Mouse (Mus musculus) myocyte (in vitro differentiated cells): Measurements from ENCODE around the gene Clint1. TPM values are rescaled to one million over a fixed set of nuclear protein-coding genes. Genes with fewer than 3 reads are reported as not detected.
A peak's percentile ranks its signal among the peaks of the same experiment; 100 is the strongest.

Experiments used
- H3K27me3 ChIP-seq: one replicate; pipeline ENCODE4 v1.6.1; 2011; ENCODE audit not compliant: control insufficient read depth, insufficient read depth, insufficient read length
- H3K36me3 ChIP-seq: one replicate; pipeline ENCODE4 v1.6.1; 2011; ENCODE audit not compliant: control insufficient read depth, insufficient read depth
- H3K4me2 ChIP-seq: one replicate; pipeline ENCODE4 v1.6.1; 2011; ENCODE audit warnings: low read depth, control low read depth
- H3K4me3 ChIP-seq: one replicate; pipeline ENCODE4 v1.5.1; 2011; ENCODE audit warnings: mild to moderate bottlenecking, control low read depth, moderate library complexity
- H3K79me2 ChIP-seq: one replicate; pipeline ENCODE4 v1.6.1; 2011; ENCODE audit not compliant: control insufficient read depth, insufficient read depth
- H3ac ChIP-seq: one replicate; pipeline ENCODE4 v1.6.1; 2011; ENCODE audit not compliant: control insufficient read depth, insufficient read length
- CEBPB ChIP-seq: IDR thresholded peaks from 2 replicates; pipeline ENCODE4 v1.6.1; 2011; ENCODE audit warnings: mild to moderate bottlenecking, moderate library complexity; ENCODE audit not compliant: poor library complexity, insufficient read depth, severe bottlenecking
- E2F4 ChIP-seq: IDR thresholded peaks from one replicate; pipeline ENCODE4 v1.6.1; 2011; ENCODE audit warnings: mild to moderate bottlenecking, control low read depth, moderate library complexity; ENCODE audit not compliant: insufficient read depth
- MAX ChIP-seq: IDR thresholded peaks from one replicate; pipeline ENCODE4 v1.6.1; 2011; ENCODE audit warnings: low read depth, mild to moderate bottlenecking, control low read depth
- MYOD1 ChIP-seq, 3 experiments: IDR thresholded peaks; one replicate each; pipeline ENCODE4 v1.6.1; 2011; ENCODE audit warnings: control low read depth in 2 of 3, low read depth in 2 of 3, mild to moderate bottlenecking in 2 of 3, moderate library complexity in 1 of 3; ENCODE audit not compliant: insufficient read length in 2 of 3, control insufficient read depth in 1 of 3
- MYOG ChIP-seq, 3 experiments: IDR thresholded peaks; one replicate each; pipeline ENCODE4 v1.6.1; 2011; ENCODE audit warnings: control low read depth in 2 of 3, low read depth in 2 of 3, mild to moderate bottlenecking in 2 of 3; ENCODE audit not compliant: insufficient read length in 2 of 3, control insufficient read depth in 1 of 3, insufficient read depth in 1 of 3
- POLR2A ChIP-seq: IDR thresholded peaks from one replicate; pipeline ENCODE4 v1.6.1; 2011; ENCODE audit warnings: low read depth, mild to moderate bottlenecking, control low read depth, moderate library complexity; ENCODE audit not compliant: insufficient read length
- POLR2AphosphoS2 ChIP-seq: IDR thresholded peaks from one replicate; pipeline ENCODE4 v1.6.1; 2011; ENCODE audit warnings: low read depth, control low read depth; ENCODE audit not compliant: insufficient read length
- REST ChIP-seq: IDR thresholded peaks from one replicate; pipeline ENCODE4 v1.6.1; 2011; ENCODE audit warnings: mild to moderate bottlenecking, control low read depth, moderate library complexity; ENCODE audit not compliant: insufficient read depth, insufficient read length
- SRF ChIP-seq: IDR thresholded peaks from one replicate; pipeline ENCODE4 v1.6.1; 2011; ENCODE audit warnings: low read depth; ENCODE audit not compliant: control insufficient read depth, insufficient read length
- TCF12 ChIP-seq: IDR thresholded peaks from one replicate; pipeline ENCODE4 v1.6.1; 2011; ENCODE audit warnings: mild to moderate bottlenecking, control low read depth; ENCODE audit not compliant: poor library complexity, insufficient read depth, severe bottlenecking
- TCF3 ChIP-seq: IDR thresholded peaks from one replicate; pipeline ENCODE4 v1.6.1; 2011; ENCODE audit warnings: low read depth, control low read depth; ENCODE audit not compliant: insufficient read length
- USF1 ChIP-seq: IDR thresholded peaks from one replicate; pipeline ENCODE4 v1.6.1; 2011; ENCODE audit warnings: low read depth, mild to moderate bottlenecking, control low read depth, moderate library complexity
- polyA plus RNA-seq: library from polyadenylated mRNA; unstranded; fragments of >200 nt; fragmentation: generic; extraction: Trizol; gene quantifications from one replicate; pipeline ENCODE4 v1.2.1, GENCODE M21; 2012; ENCODE audit warnings: missing spikeins

Clint1 gene
- polyA plus RNA-seq, 1 experiment, result 32.5 TPM

GRCm38 (mm10) chr11:45806809-45807208 is 45.0 kb upstream of the Clint1 start:
- TF ChIP-seq E2F4 (no peak), USF1 (no peak), TCF12 (no peak), MYOD1 (IDR thresholded peaks at IDR 0.05; ENCODE audit: control insufficient read depth in 1 of 3, insufficient read length in 2 of 3, low read depth in 2 of 3) (no peak), TCF3 (no peak), CEBPB (no peak), POLR2A (no peak), POLR2AphosphoS2 (no peak), SRF (no peak), REST (no peak), MAX (no peak), MYOG (IDR thresholded peaks at IDR 0.05; ENCODE audit: control insufficient read depth in 1 of 3, insufficient read depth in 1 of 3, insufficient read length in 2 of 3, low read depth in 2 of 3) (no peak)
- Histone ChIP-seq H3K36me3 (no peaks in the 10 kb centered on the region), H3K4me3 (no peak overlapping the region), H3ac (no peak overlapping the region), H3K27me3 (no peaks in the 10 kb centered on the region), H3K79me2 (no peaks in the 10 kb centered on the region), H3K4me2 (no peak overlapping the region)

GRCm38 (mm10) chr11:45807820-45808219 is 44.0 kb upstream of the Clint1 start:
- Histone ChIP-seq H3K27me3 (no peaks in the 10 kb centered on the region), H3ac (no peak overlapping the region), H3K4me2 (peak overlapping the region; percentile 8), H3K4me3 (no peak overlapping the region), H3K79me2 (no peaks in the 10 kb centered on the region), H3K36me3 (no peaks in the 10 kb centered on the region)
- no peak for TF ChIP-seq POLR2A

GRCm38 (mm10) chr11:45809424-45809823 is 42.4 kb upstream of the Clint1 start:
- H3K27me3 ChIP-seq, result no peaks in the 10 kb centered on the region
- no peaks in the 10 kb centered on the region for H3K36me3 ChIP-seq
- TF ChIP-seq POLR2A (no peak), E2F4 (no peak), USF1 (no peak), MYOD1 (IDR thresholded peaks at IDR 0.05; ENCODE audit: control insufficient read depth in 1 of 3, insufficient read length in 2 of 3, low read depth in 2 of 3) (no peak), SRF (no peak), CEBPB (no peak), TCF12 (no peak), REST (no peak), POLR2AphosphoS2 (no peak), MYOG (IDR thresholded peaks at IDR 0.05; ENCODE audit: control insufficient read depth in 1 of 3, insufficient read depth in 1 of 3, insufficient read length in 2 of 3, low read depth in 2 of 3) (no peak), TCF3 (no peak), MAX (no peak)
- no peaks in the 10 kb centered on the region for H3K79me2 ChIP-seq
- no peak overlapping the region for H3K4me2 ChIP-seq
- H3K4me3 ChIP-seq, result no peak overlapping the region
- no peak overlapping the region for H3ac ChIP-seq

- no peaks in the 10 kb centered on the region for H3K36me3 ChIP-seq
- no peak overlapping the region for H3K4me3 ChIP-seq
- TF ChIP-seq TCF12 (no peak), E2F4 (no peak), MYOG (IDR thresholded peaks at IDR 0.05; ENCODE audit: control insufficient read depth in 1 of 3, insufficient read depth in 1 of 3, insufficient read length in 2 of 3, low read depth in 2 of 3) (no peak), POLR2A (no peak), SRF (no peak), CEBPB (no peak), POLR2AphosphoS2 (no peak), TCF3 (no peak), MAX (no peak), USF1 (no peak), REST (no peak), MYOD1 (IDR thresholded peaks at IDR 0.05; ENCODE audit: control insufficient read depth in 1 of 3, insufficient read length in 2 of 3, low read depth in 2 of 3) (no peak)
- no peak overlapping the region for H3ac ChIP-seq
- H3K79me2 ChIP-seq, result no peaks in the 10 kb centered on the region
- no peak overlapping the region for H3K4me2 ChIP-seq
- H3K27me3 ChIP-seq, result no peaks in the 10 kb centered on the region
Measured at GRCm38 (mm10) chr11:45810056-45810455, 41.8 kb upstream of the Clint1 start.

- Histone ChIP-seq H3K36me3 (no peaks in the 10 kb centered on the region), H3ac (no peak overlapping the region), H3K27me3 (peaks cover 5% of the 10 kb centered on the region), H3K79me2 (no peaks in the 10 kb centered on the region), H3K4me3 (no peak overlapping the region), H3K4me2 (no peak overlapping the region)
- TF ChIP-seq POLR2A, result no peak
- no peak for TF ChIP-seq MYOG (IDR thresholded peaks at IDR 0.05; ENCODE audit: control insufficient read depth in 1 of 3, insufficient read depth in 1 of 3, insufficient read length in 2 of 3, low read depth in 2 of 3)
Measured at GRCm38 (mm10) chr11:45810805-45811204, 41.0 kb upstream of the Clint1 start.
